Mouse (Mus musculus) erythroblast, adult 5-6 weeks (primary cell): Measurements from ENCODE around the gene Bpifb4. TPM values are rescaled to one million over a fixed set of nuclear protein-coding genes. Genes with fewer than 3 reads are reported as not detected.

ENCODE experiments used
- ATAC-seq: replicated peaks from 2 replicates; pipeline ENCODE4 v1.8.0; 2016; ENCODE audit warnings: moderate number of reproducible peaks, mild to moderate bottlenecking, moderate TSS enrichment, inconsistent platforms; ENCODE audit not compliant: poor library complexity, low FRiP score, severe bottlenecking
- total RNA-seq, 2 experiments: library from RNA; stranded (forward) in 1 of 2; stranded (reverse) in 1 of 2; fragments of 150-400 nt in 1 of 2; fragments of 200-764, 138-1000 nt in 1 of 2; gene quantifications; 2 replicates each; pipeline versions ENCODE4 v1.2.3 to v1.2.4; 2015 to 2017; ENCODE audit warnings: low replicate concordance in 2 of 2

Bpifb4 gene
- total RNA-seq (2015; ENCODE audit: low replicate concordance) (not detected in 2 replicates), total RNA-seq (2017; ENCODE audit: low replicate concordance) (not detected in 2 replicates)

DNA sequence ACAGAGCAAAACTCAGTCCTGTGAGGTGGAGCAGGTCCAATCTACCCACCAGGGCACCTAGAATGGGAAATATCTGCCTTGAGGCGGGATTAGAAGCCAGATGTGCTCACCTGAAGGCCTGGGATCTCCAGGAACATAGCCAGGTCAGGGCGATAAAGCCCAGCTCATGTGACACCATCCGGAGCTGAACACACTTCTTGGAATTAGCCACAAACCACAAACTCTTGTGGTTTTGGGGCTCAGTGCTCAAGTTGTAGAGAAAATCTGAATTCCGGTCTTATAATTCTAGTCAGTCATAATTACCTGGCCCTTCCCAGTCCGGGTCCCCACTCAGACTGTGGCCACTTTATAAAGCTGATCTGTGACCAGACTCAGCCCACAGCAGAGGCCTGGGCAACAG lies at the start of gene Bpifb4:
Gene Bpifb4 (plus strand): TSS at position 370 of the 400 bp plus-strand sequence.
- no peak for ATAC-seq

DNA sequence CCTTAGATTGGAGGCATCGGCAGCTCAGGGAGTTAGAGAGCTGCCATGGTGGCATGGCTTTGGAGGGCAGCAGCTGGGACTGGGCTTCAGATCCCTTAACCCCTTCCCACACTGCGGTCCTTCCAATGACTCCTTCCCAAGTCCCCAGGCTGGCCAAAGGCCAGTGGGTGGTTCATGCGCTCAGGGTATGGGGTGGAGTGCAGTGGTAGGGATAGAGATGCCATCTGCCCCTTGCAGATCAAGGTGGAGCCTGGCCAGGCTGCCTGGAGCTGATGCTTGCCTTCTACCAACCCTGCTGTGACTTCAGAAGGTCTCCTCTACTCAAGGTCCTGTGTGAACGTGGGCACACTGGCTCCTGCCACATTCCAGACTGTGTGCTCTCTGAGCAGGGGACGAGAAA lies 38.9 kb upstream of the Bpifb4 start:
- ATAC-seq = no peak

DNA sequence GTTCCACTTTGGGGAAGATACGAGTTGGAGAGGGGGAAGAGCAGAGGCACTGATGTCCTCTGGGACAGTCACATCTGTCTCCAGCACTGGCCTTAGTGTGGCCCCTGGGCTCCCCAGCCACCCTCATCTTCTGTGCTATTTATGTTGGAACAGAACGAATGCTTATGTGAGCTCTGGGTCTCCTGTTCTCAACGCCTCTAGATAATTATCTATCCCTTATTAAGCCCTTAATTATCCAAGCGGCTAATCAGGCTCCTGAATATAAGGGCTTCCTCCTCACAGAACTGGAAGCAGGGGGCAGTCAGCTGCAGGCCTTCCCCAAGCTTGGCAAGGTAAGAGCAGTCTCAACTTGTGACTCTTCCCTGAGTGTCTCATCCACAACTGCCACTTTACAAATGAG lies 37.9 kb upstream of the Bpifb4 start, which contains the start of gene Bpifb6:
Gene Bpifb6 (plus strand): TSS at position 301 of the 400 bp plus-strand sequence.
- ATAC-seq = no peak

DNA sequence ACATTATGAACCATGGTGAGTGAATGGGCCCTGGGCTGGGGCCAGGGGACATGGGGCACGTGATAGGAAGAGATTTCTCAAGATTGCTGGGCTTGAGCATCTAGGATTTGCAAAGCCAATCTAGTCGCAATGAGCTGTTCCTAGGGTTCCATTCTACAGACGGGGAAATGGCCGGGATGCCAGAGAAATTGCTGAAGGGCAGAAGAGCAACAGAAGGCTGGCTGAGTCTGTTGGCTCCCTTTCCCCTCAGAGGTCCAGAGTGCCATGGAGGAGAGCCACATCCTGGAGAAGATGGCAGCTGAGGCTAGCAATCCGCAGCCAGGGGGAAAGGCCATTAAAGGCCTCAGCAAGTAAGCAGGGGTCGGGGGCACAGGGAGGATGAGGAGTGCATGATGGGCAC lies 35.3 kb upstream of the Bpifb4 start:
- ATAC-seq = no peak

DNA sequence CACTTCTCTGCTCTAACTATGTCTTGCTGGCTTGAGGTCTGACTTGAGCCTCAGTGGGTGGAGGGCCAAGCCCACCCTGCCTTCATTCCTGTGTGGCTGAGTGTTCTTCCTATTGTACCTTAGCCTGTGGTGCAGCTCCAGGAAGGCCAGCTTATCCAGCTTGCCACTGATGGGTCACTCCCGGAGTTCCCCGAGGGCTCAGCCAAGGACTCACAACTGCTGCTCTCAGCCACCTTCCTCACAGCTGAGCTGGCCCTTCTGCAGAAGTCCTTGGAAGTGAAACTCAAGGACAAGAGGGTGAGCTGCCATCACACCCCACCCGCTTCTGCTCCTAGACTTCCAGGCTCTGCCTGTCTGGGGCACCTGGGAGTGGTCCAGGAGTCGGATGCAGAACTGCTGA lies 31.4 kb upstream of the Bpifb4 start:
- no peak for ATAC-seq

DNA sequence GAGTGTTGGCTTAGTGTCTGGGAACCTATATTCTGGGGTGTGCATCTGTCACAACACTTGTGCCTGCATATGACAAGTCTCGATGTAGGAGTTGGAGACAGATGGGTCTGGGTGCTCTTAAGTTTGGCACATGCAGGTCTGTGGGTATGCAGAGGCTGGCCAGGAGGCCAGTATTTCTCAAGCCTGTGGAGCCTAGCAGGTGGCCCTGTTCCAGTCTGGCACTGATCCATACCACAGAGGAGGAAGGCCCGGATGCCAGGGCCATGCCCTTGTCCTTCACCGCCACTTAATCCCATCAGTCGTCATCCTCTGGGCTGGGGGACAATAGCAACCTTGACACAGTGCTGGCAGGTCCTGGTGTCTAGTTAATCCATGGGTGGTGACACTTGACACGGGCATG lies 23.9 kb upstream of the Bpifb4 start:
- no peak for ATAC-seq

DNA sequence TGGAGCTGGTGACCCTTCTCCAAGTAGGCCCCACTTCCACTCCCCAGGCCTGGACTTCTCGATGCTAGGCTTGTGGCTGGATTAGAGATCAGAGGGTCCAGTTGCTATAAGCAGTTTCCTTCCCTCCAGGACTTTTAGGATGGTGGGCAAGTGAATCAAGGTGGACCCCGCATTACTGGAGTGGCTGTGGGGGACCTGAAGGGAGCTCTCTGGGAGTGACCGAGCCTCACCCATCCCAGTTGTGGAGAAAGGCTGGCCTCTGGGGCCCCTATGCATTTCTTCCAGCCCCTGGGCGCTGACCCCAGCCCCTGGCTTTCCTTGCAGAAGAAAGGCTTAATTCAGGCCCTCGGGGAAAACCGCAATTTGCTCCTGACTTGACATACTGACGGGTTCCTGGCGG lies 20.1 kb upstream of the Bpifb4 start, which contains the start of gene Bpifb3:
Gene Bpifb3 (plus strand): TSS at position 301 of the 400 bp plus-strand sequence.
- no peak for ATAC-seq

DNA sequence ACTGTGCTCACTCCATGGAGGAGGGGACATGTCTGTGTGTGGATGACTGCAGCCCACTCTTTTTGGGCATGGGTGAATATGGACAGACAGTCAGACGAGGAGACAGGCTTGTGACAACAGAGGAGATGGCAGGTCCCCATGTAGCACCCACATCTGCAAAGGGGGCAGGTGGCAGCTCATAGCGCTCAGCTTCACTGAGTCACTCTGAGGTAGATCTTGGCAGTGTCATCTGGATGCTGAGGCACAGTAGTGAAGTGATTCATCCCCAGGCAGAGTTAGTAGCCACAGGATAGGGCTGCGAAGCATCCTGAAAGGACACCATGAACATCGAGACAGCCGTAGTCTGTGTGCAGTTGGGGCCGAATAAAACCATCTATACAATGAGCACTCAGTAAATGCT lies 16.8 kb upstream of the Bpifb4 start:
- no peak for ATAC-seq

DNA sequence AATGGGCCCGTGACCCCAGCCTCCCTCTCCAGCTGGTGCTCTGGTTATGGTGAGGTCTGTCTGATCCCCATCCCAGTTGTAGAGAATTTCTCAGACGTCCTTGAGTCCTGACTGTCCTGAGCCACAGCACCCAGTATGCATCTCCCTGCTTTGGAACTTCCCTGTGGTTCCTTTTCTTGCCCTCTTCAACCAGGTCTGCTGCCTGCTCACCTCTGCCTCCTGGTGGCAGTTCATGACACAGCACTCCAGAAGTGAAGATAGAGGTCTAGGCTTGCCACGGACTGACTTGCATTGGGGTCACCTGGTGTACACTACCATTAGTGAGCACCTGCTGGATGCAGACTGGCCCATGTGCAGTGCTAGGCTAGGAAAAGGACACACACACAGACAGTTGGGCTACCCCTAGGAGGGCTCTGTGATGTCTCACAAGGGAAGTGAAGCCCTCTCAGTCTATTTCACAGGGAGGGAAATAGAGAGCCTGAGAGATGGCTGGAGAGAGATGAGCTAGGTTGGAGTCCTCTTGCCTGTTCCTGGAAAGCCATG lies 8.1 kb upstream of the Bpifb4 start:
- ATAC-seq = peak; percentile 65; the same call in 1 of the 2 replicates

DNA sequence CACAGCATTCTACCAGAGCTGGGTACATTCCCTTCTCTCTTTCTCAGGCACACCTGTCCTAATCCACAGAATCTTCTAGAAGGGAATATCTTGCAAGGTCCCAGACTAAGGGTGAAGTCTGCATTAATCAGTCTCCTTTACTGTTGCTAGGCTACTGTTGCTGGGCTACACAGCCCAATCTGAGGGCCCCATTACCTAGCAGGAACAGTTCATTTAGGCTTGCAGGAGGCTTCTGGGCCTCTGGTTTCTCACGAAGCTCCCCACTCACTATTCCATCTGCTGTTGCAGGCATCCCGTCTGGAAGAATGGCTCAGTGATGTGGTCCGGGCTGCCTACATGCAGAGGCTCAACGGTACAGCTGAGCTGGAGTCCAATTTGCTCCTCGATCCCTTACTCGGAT lies 6.9 kb upstream of the Bpifb4 start:
- ATAC-seq = no peak

DNA sequence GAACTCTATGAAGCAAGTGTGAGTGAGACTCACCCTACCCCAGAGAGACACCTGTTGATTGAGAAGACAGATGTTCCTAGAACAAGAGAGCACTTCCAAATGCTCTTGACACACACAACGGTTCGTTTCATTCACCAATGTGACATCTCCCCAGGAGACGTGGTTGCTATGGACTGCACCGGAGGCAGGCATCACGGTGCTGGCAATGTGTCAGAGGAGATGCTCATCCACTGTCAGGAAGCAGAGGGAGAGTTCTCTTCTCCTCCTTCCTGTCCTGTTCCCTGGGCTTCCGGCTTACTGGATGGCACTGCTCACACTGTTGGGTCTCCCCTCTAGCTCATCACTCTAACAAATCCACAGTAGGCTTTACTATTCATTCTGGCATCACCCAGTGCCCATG lies 4.7 kb upstream of the Bpifb4 start:
- ATAC-seq = no peak

DNA sequence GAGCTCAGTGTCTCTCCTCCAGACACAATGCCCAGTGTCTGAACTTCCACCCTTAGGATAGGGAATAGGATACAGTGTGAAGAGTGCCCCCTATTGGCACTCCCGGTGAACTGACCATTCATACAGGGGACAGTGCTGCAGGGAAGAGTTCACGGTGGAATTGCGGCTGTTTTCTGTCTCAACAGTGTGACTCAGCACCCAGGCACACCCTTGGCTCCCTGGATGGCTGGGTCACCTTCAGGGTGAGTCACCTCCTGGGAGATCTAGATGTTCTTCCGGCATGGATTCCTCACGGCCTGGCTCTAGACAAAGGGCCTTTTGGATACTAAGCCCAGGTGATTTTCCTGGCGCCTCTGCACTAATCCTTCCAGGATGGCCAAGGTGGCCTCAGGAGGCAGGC lies 2.7 kb upstream of the Bpifb4 start:
- ATAC-seq = no peak

DNA sequence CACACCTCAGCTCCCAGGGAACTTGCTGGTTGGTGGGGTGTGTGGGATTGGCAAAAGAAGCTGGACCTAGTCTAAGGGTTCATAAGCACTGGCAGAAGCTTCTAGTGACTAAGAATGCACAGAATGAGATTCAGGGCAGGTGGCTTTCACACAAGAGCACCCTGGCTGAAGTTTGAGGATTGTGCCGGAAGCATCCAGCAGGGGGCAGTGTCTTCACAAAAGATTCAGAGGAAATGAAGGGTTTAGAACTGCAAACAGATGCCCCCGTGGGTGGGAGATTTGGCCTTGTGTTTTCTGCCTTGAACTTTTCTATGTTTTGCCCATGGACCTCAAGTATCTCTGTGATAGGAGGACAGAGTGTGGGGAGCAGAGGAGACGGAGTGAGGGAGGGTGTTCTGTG lies 5.5 kb downstream of the Bpifb4 start:
- ATAC-seq = 0 out of 2 replicates have a peak, but pooled peaks have one; percentile 36

DNA sequence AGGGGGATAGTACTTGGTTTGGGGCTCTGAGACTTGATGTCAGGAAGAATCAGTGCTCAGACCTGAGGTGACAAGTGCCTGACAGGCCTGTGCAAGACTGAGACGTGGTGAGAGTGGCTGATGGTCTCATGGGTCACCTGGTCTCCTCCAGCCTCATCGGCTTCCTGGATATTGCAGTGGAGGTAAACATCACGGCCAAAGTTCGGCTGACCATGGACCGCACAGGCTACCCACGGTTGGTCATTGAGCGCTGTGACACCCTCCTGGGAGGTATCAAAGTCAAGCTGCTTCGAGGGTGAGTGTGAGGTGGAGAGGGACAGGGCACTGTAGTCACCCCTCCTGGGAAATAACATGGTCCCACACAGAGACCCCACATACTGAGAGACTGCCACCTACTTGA lies 6.6 kb downstream of the Bpifb4 start:
- ATAC-seq = no peak

DNA sequence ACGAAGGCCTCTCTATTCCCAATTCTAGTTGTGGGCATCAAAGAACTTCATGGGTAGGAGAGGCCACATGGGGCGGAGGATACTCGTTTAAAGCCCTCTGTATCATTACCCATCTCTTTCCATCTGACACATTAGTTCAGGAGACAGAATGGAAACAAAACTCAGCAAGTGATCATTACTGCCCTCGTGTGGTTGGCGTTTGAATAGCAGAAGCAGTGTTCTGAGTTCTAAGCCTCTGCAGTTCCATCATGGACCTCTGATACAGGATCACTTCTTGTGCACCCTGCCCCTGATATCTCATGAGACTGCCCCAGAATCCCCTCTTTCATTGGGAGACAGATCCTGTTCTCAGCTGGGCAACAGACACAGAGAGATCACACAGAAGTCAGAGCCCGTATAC lies 14.9 kb downstream of the Bpifb4 start:
- 0 out of 2 replicates have a peak, but pooled peaks have one; percentile 41 for ATAC-seq

DNA sequence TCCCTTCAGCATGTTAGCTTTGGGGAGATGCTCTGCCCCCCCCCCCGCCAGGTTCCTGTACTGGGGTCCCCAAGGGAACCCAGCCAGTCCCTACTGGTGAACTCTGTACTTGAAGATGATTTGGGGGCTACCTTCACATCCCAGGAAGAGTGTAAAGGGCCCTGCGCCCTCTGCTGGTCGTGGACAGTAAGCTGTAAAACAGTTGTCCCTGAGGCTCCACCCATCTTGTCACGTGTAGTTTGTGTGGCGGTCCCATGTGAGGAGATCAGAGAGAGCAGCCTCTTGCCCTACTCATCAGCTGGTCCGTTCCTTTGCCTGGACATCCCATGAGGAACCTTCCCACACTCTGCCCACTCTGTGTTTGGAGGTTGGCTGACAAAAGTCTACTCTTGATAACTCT lies 15.8 kb downstream of the Bpifb4 start:
- ATAC-seq = no peak; the same call in 1 of the 2 replicates

DNA sequence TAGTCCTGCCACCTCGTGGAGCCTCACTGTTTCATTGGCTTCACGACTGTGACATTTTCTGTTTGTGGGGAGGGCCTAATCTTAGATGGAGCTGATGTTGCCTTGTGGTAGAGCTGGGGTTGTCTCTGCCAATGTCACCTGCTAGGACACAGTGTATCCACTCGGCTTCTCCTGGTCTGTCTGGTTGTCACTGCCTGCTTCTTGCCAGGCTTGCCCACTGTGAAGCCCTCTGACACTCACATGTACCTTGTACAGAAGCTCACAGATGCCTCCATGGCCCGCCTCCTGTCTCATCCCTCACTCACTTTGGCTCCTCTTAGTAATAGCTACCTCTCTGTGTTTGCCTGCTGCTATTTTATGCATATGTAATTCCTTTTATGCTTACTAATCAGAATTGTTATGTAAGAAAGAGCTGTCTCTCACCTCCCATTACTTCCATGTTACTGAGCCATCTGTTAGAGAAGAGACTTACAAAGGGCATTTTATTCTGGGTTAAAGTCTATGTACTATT lies 24.9 kb downstream of the Bpifb4 start:
- ATAC-seq = no peak

DNA sequence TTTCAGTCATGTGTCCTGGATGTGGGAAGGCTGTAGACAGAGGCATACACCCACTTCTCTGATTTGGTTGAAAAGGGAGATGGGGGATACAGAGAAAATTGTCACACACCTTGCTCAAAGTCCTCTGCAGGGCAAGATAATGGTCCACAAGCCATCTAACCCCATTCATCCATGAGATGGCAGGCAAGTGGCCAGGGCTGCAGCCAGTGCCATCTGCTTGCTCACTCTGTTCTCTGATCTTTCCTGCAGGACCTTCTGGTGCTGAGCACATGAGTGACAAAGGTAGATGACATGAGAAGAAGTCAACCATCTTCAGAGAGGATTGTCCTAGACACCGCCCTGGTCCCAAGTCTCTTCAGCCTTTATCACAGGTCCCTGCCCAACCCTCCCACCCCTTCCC lies 25.3 kb downstream of the Bpifb4 start:
- ATAC-seq = no peak

DNA sequence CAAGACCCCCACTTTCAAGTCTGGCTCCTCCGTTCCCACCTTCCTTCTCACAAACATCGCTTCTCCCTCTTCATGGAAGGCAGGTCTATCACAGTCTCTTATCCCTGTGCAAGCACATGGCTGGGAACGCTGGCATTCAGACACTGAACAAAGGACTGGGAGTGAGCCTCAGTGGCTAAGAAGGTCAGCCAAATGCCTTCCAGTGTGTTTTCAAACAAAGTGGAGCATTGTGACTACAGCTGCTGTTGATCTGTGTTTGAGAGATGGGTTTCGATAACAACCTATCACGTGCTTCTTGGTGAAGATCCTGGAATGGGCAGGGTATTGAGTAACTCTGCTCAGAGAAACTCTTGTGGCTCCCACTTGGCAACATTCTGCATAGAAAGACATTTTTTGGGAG lies 32.2 kb downstream of the Bpifb4 start:
- ATAC-seq = no peak

DNA sequence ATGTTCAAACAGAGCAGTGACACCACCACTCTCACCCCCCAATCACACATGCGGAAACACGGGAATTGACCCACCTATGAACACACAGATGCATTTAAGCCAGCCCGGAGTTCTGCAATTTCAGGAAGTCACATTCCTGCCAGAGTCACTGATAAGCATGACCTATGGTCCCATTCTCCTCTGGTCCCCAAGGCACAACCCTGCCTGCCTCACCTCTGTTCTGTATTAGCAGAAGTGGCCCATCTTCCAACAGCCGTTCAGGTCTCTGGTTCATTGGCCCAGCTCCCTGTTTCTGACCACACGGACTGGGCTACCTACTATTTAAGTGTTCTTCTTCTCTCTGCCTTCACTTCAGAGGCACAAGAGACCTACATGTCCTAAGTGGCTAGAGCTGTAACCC lies 36.6 kb downstream of the Bpifb4 start, which contains the start of gene Bpifa6:
Gene Bpifa6 (plus strand): TSS at position 364 of the 400 bp plus-strand sequence.
- no peak for ATAC-seq

DNA sequence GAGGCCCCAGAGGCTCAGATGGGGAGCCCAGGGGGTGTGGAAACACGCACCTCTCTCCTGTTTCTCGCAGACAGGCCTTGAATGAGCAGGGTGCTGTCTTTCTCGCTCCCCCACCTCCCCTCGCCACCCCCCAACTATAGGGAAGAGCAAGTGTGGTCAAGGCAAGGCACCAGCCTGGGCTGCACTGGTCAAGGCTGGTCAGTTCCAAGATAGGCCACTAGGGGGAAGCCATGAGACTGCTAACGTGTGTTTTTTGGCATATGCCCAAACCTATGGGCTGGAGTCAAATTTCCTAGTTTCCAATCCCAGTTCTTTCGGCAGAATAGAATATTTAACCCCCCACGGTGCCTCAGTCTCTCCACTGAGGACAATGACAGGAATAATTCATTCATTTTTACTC lies 57.8 kb downstream of the Bpifb4 start:
- peak; percentile 81 for ATAC-seq

DNA sequence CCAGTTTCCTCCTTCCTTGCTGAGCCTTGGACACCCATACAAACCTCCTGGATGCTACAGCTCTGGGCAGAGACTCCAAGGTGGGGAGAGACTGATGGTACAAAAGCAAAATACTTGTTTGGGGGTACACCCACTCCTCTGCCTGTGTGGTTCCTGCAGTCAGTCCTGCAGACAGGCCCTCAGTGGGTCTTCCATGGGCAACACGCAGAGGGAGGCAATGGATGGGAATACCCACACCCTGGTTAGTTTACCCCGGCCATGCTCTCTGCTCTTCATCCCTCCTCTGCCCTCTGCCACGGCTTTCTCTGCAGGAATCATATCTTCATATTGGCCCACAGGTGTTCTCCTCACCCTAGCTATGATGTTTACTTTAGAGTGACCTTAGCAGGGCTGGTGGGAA lies 62.5 kb downstream of the Bpifb4 start:
- no peak for ATAC-seq
